Mouse (Mus musculus) splenic B cell, adult 2 months (primary cell): ENCODE measurements around the gene Spsb4.

Experiments used
- DNase-seq: peaks from one replicate; pipeline ENCODE4 v3.0.0-alpha.2; 2011; ENCODE audit warnings: low read depth, low spot score
- H3K27me3 ChIP-seq: 2 replicates; pipeline ENCODE4 v1.6.1; 2012; ENCODE audit warnings: mild to moderate bottlenecking, low read length, moderate library complexity, mixed read lengths; ENCODE audit not compliant: control insufficient read depth, poor library complexity, insufficient read depth, severe bottlenecking
- H3K36me3 ChIP-seq: 2 replicates; pipeline ENCODE4 v1.6.1; 2012; ENCODE audit warnings: mild to moderate bottlenecking, low read length, moderate library complexity, mixed read lengths; ENCODE audit not compliant: control insufficient read depth, poor library complexity, insufficient read depth, severe bottlenecking

Gene Spsb4

GRCm38 (mm10) chr9:97002654-97003053 lies 16.0 kb downstream of the Spsb4 start:
- Histone ChIP-seq H3K36me3 (no peaks in the 10 kb centered on the region), H3K27me3 (no peaks in the 10 kb centered on the region)
- DNase-seq = no peak

GRCm38 (mm10) chr9:97002025-97002424 lies 16.6 kb downstream of the Spsb4 start:
- Histone ChIP-seq H3K36me3 (no peaks in the 10 kb centered on the region), H3K27me3 (no peaks in the 10 kb centered on the region)
- no peak for DNase-seq

GRCm38 (mm10) chr9:97001458-97001857 lies 17.2 kb downstream of the Spsb4 start:
- H3K27me3 ChIP-seq = no peaks in the 10 kb centered on the region
- no peaks in the 10 kb centered on the region for H3K36me3 ChIP-seq
- no peak for DNase-seq

- no peak for DNase-seq
- H3K27me3 ChIP-seq = no peaks in the 10 kb centered on the region
- no peaks in the 10 kb centered on the region for H3K36me3 ChIP-seq
Measured at GRCm38 (mm10) chr9:96995717-96996116, 22.9 kb downstream of the Spsb4 start.

- Histone ChIP-seq H3K27me3 (no peaks in the 10 kb centered on the region), H3K36me3 (no peaks in the 10 kb centered on the region)
- DNase-seq = no peak
Measured at GRCm38 (mm10) chr9:96994733-96995132, 23.9 kb downstream of the Spsb4 start.

- H3K27me3 ChIP-seq = no peaks in the 10 kb centered on the region
- H3K36me3 ChIP-seq = no peaks in the 10 kb centered on the region
- no peak for DNase-seq
Measured at GRCm38 (mm10) chr9:96991118-96991517, 27.5 kb downstream of the Spsb4 start.

GRCm38 (mm10) chr9:96989389-96989990 lies 29.2 kb downstream of the Spsb4 start:
- no peaks in the 10 kb centered on the region for H3K27me3 ChIP-seq

GRCm38 (mm10) chr9:96986797-96987473 lies 31.7 kb downstream of the Spsb4 start:
- no peaks in the 10 kb centered on the region for H3K36me3 ChIP-seq
- H3K27me3 ChIP-seq = no peaks in the 10 kb centered on the region
- DNase-seq = no peak

More at GRCm38 (mm10) chr9:96989389-96989990, 29.2 kb downstream of the Spsb4 start:
- H3K36me3 ChIP-seq = no peaks in the 10 kb centered on the region
- no peak for DNase-seq

GRCm38 (mm10) chr9:96984034-96984433 lies 34.6 kb downstream of the Spsb4 start:
- H3K27me3 ChIP-seq = no peaks in the 10 kb centered on the region
- no peak for DNase-seq
- H3K36me3 ChIP-seq = no peaks in the 10 kb centered on the region

- DNase-seq = no peak
- Histone ChIP-seq H3K36me3 (no peaks in the 10 kb centered on the region), H3K27me3 (no peaks in the 10 kb centered on the region)
Measured at GRCm38 (mm10) chr9:96982940-96983339, 35.7 kb downstream of the Spsb4 start.

GRCm38 (mm10) chr9:96982351-96982750 lies 36.3 kb downstream of the Spsb4 start:
- DNase-seq = no peak
- Histone ChIP-seq H3K27me3 (no peaks in the 10 kb centered on the region), H3K36me3 (no peaks in the 10 kb centered on the region)

- Histone ChIP-seq H3K36me3 (no peaks in the 10 kb centered on the region), H3K27me3 (no peaks in the 10 kb centered on the region)
- DNase-seq = no peak
Measured at GRCm38 (mm10) chr9:96981836-96982235, 36.8 kb downstream of the Spsb4 start.

GRCm38 (mm10) chr9:96981121-96981520 lies 37.5 kb downstream of the Spsb4 start:
- Histone ChIP-seq H3K27me3 (no peaks in the 10 kb centered on the region), H3K36me3 (no peaks in the 10 kb centered on the region)
- DNase-seq = no peak

- no peaks in the 10 kb centered on the region for H3K27me3 ChIP-seq
- DNase-seq = no peak
- no peaks in the 10 kb centered on the region for H3K36me3 ChIP-seq
Measured at GRCm38 (mm10) chr9:96980037-96980997, 38.3 kb downstream of the Spsb4 start.
